Mouse (Mus musculus) bone marrow, adult 2 months (tissue): ENCODE data around the gene Faap100. TPM values are rescaled to one million over a fixed set of nuclear protein-coding genes. Genes with fewer than 3 reads are reported as not detected.

ENCODE experiments used
- H3K27ac ChIP-seq: fragments of 200-500 bp; 2 replicates; pipeline ENCODE4 v1.5.1; 2012; ENCODE audit warnings: low read depth, mild to moderate bottlenecking, control low read depth, inconsistent platforms, low read length; ENCODE audit not compliant: control insufficient read depth, poor library complexity, insufficient read depth
- H3K4me1 ChIP-seq: fragments of 200-500 bp; 2 replicates; pipeline ENCODE4 v1.6.1; 2011; ENCODE audit warnings: low read length; ENCODE audit not compliant: control insufficient read depth, insufficient read depth
- H3K4me3 ChIP-seq: fragments of 200-500 bp; replicated peaks from 2 replicates; pipeline ENCODE3; 2011; ENCODE audit warnings: mild to moderate bottlenecking, low read depth, low read length, control low read depth; ENCODE audit not compliant: control insufficient read depth
- CTCF ChIP-seq: fragments of 200-500 bp; IDR thresholded peaks from 2 replicates; pipeline ENCODE4 v1.5.1; 2011; ENCODE audit warnings: low read length, control low read depth; ENCODE audit not compliant: control insufficient read depth, insufficient read depth
- POLR2A ChIP-seq: fragments of 200-500 bp; IDR thresholded peaks from 2 replicates; pipeline ENCODE4 v1.6.1; 2011; ENCODE audit warnings: low read depth, mild to moderate bottlenecking, control low read depth, low read length, borderline replicate concordance; ENCODE audit not compliant: control insufficient read depth
- WGBS: fragments of 180-500 bp; shearing (Covaris S2); methylation state at CpG from one replicate; pipeline ENCODE4 v1.1.7; 2018; 5-methylcytosine and 5-hydroxymethylcytosine counted together
- polyA plus RNA-seq: library from polyadenylated mRNA; stranded (reverse); fragments of >200 nt; gene quantifications from 2 replicates; pipeline ENCODE4 v1.2.4, GENCODE M21; 2011; ENCODE audit warnings: low replicate concordance; ENCODE audit not compliant: missing spikeins, insufficient read depth, insufficient read length

Gene Faap100
- polyA plus RNA-seq, 1 experiment, result 10.9 TPM

DNA sequence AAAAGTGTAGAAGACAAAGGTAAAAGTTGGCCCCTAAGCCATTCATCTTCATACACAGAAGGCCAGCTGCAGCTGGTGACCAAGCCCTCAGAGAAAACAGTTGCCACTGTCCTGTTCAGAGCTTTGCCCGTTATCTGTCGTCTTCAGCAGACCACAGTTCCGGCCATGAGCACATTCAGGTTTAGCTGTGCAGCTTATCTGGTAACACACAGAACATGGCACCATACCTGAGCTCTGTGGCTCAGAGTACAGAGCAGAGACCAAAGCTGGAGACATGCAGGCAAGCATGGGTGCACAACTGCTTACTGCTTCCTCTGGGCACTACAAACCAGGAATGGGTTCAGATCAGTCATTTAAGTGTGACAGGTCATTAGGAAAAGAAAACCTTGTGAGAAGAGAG is 27.3 kb upstream of the Faap100 start:
- TF ChIP-seq CTCF, result no peak
- no peak for TF ChIP-seq POLR2A
- Histone ChIP-seq H3K4me1 (no peaks in the 10 kb centered on the region), H3K27ac (no peak overlapping the region), H3K4me3 (no peak overlapping the region)
- WGBS, result 47% methylated on average over 3 of the region's 3 CpGs

DNA sequence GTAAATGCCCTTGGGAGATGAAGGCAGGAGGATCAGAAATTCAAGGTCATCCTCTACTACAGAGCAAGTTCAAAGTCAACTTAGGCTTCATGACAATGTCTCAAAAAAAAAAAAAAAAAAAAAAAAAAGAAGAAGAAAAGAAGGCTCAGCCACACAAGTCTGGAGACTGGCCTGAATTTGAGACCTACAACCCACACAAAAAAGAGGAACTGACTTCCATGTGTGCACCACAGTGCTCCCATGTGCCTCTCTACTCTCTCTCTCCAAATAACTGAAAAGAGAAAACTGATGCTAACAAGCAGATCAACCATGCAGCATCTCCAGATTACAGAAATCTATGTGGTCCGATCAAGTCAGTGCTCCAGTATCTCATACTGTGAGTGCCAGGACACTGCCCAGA is 26.2 kb upstream of the Faap100 start:
- H3K4me3 ChIP-seq, result no peak overlapping the region
- 55% methylated on average over 1 of the region's 1 CpGs for WGBS
- TF ChIP-seq POLR2A (no peak), CTCF (no peak)
- no peak overlapping the region for H3K27ac ChIP-seq
- no peaks in the 10 kb centered on the region for H3K4me1 ChIP-seq

DNA sequence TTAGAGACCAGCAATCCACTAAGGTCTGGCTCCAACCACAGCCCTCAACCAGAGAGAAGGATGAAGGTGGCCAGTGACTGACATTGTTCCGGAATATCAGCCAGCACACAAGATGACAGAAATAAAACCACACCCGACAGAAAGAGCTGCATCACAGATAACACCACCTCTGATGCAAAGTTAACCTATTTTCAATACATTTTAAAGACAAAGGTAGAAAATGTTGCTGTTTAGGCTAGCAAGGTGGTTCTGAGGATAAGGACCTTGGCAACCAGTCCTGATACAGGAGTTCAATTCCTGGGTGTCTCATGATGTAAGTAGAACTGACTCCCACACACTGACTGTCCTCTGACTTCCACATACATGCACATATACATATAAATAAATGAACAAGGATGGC is 20.8 kb upstream of the Faap100 start:
- 61% methylated on average over 2 of the region's 2 CpGs for WGBS
- no peaks in the 10 kb centered on the region; the same call in none of the 2 replicates for H3K4me1 ChIP-seq
- H3K4me3 ChIP-seq, result no peak overlapping the region
- no peak overlapping the region for H3K27ac ChIP-seq
- TF ChIP-seq POLR2A (no peak), CTCF (no peak)

DNA sequence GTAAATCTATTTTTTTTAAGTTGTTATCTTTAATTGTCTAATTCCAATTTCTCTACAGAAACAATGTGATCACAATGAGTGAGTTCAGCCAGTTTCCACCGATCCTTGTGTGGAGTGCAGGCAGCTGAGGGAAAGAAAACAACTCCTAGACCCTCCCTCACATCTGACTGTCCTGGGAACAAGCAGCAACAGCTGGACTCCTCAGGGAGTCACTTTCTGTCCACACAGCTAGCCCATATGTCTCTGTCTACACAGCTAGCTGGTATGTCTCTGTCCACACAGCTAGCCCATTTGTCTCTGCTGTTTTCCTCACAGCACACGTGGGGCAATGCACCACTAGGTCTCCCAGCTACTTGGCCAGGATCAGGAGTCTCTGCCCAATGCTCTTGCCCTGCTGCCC is 19.0 kb upstream of the Faap100 start:
- Histone ChIP-seq H3K4me1 (no peaks in the 10 kb centered on the region; the same call in none of the 2 replicates), H3K27ac (no peak overlapping the region), H3K4me3 (no peak overlapping the region)
- 84% methylated on average over 2 of the region's 2 CpGs for WGBS
- TF ChIP-seq POLR2A (no peak), CTCF (no peak)

DNA sequence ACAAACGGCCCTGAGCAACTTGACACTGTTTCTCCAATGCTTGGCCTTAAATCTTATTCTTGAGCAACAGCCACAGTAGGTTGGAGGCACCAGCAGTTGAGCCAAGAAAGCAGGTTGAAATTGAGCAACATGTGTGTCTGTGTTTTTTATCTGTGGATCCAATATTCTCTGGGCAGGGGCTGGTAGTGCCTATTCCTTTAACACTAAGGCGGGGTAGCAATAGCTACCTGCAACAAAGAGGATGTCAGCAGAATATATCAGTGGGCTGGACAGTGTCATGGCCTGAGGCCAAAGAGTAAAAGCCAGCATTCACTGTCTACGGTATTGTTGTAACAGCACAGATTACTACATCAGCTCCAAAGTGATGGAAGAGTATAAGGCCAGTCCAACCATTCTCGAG is 17.1 kb upstream of the Faap100 start:
- no peaks in the 10 kb centered on the region; the same call in none of the 2 replicates for H3K4me1 ChIP-seq
- H3K4me3 ChIP-seq, result no peak overlapping the region
- no peak overlapping the region for H3K27ac ChIP-seq
- WGBS, result 58% methylated on average over 4 of the region's 4 CpGs
- TF ChIP-seq POLR2A, result no peak
- no peak for TF ChIP-seq CTCF

DNA sequence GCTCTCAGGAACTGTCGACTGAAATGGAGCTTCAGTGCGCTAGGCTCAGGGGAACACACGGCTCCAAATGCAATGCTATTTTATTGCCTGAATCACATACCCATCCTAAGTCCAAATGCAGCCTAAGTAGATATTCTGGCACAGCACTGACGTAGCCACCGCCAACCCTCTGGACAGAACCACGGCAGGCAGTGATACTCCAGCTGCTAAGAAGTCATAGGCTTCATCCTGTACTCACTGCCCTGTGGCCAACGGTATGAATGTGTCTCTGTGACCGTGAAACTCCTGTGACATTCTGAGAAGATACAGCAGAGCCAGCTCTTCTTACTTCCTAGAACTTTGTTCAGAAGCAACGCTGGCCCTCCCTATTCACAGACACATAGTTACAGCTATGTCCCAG is 10.0 kb upstream of the Faap100 start:
- Histone ChIP-seq H3K27ac (no peak overlapping the region), H3K4me3 (no peak overlapping the region), H3K4me1 (no peaks in the 10 kb centered on the region)
- TF ChIP-seq CTCF (no peak), POLR2A (no peak)
- 94% methylated on average over 9 of the region's 9 CpGs for WGBS

DNA sequence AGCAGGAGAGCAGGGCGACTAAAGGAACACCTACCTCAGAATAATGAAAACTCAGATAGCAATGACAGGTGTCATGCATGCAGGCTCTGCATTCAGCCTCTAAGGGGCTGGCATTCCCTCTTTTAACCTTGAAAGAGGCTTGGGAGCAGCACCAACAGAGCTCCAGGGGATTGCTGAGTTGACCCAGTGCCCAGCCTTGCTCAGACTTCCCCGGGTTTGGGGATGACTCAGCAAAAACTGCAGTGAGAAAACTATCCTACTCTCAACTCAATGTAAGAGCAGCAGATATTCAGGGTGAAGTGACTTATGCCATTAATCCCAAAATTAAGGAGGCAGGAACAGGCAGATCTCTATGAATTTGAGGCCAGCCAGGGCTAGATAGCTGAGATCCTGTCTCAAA is 8.6 kb upstream of the Faap100 start:
- no peak overlapping the region for H3K27ac ChIP-seq
- no peak overlapping the region for H3K4me3 ChIP-seq
- no peak for TF ChIP-seq POLR2A
- no peak for TF ChIP-seq CTCF
- H3K4me1 ChIP-seq, result no peaks in the 10 kb centered on the region
- WGBS, result 47% methylated on average over 2 of the region's 2 CpGs

DNA sequence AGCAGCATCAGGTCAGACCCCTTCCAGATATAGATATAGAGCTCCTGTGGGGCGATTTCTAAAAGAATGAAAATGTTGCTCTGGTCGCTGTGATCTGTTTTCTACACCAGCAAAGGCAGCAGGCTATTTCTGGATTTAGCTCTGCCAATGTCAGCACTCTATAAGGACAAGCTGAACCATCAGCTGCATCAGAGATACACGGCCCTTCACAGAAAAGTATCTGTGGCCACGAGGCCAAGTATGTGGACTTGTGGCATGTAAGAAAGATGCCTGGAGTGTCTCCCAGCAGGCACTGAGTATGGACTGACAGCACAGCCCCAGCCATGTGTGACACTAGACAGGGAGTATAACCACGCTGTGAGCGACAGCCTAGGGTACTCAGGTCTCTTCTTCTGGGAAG is 8.1 kb upstream of the Faap100 start:
- Histone ChIP-seq H3K27ac (no peak overlapping the region), H3K4me1 (no peaks in the 10 kb centered on the region), H3K4me3 (no peak overlapping the region)
- WGBS, result 94% methylated on average over 6 of the region's 6 CpGs
- TF ChIP-seq POLR2A (no peak), CTCF (no peak)

DNA sequence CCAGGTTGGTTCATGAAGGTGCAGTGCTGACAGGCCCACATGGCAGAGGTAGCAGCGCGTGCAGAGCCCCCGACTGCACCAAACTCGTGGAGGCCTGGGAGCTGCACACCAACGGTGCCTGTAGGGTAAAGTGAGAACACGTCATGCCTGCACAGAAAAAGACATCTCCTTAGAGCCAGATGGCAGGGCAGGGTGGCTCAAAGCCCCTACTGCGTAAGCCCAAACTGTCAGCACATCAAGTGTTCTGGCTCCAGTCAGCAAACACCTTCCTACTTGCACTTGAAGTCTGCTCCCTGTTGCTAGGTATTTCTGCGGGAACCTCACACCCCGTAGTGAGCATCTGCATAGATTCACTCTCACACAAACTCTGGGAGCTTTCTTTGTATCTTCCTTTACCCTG is 3.9 kb upstream of the Faap100 start:
- TF ChIP-seq CTCF (no peak), POLR2A (no peak)
- Histone ChIP-seq H3K27ac (no peak overlapping the region), H3K4me1 (no peaks in the 10 kb centered on the region; the same call in 1 of the 2 replicates), H3K4me3 (no peak overlapping the region)
- WGBS, result 95% methylated on average over 9 of the region's 9 CpGs
